Mouse (Mus musculus) left cerebral cortex, adult 18-20 months (tissue): ENCODE measurements around the gene Nkg7. TPM values are rescaled to one million over a fixed set of nuclear protein-coding genes. Genes with fewer than 3 reads are reported as not detected.

Source experiments
- DNase-seq, 2 experiments: peaks; one replicate each; pipeline ENCODE4 v3.0.0; 2021 to 2022; ENCODE audit warnings: low spot score in 2 of 2, mixed read lengths in 1 of 2
- total RNA-seq, 2 experiments: library from RNA; stranded (reverse); gene quantifications; 2 replicates each; pipeline ENCODE4 v1.2.3; 2021

Nkg7 gene
- total RNA-seq, 2 experiments from 2014 or later: not detected

GRCm38 (mm10) chr7:43443917-43444293 lies 7.0 kb downstream of the Nkg7 start, which contains the start of the genes Etfb and Gm45233:
Etfb (plus strand) TSS chr7:43444083.
Gm45233 (plus strand) TSS chr7:43444128.
- peak; percentile 90 to 95 for DNase-seq

- DNase-seq: no peak
Observed at GRCm38 (mm10) chr7:43447801-43448200, 10.9 kb downstream of the Nkg7 start.

- DNase-seq: no peak
Observed at GRCm38 (mm10) chr7:43448246-43448645, 11.4 kb downstream of the Nkg7 start.

- no peak for DNase-seq
Observed at GRCm38 (mm10) chr7:43449811-43450210, 12.9 kb downstream of the Nkg7 start.

GRCm38 (mm10) chr7:43451726-43452125 lies 14.9 kb downstream of the Nkg7 start:
- no peak for DNase-seq

GRCm38 (mm10) chr7:43452609-43453008 lies 15.7 kb downstream of the Nkg7 start:
- no peak for DNase-seq

GRCm38 (mm10) chr7:43453599-43454355 lies 16.9 kb downstream of the Nkg7 start:
- DNase-seq: no peak

- no peak for DNase-seq
Observed at GRCm38 (mm10) chr7:43454371-43454770, 17.5 kb downstream of the Nkg7 start.

- DNase-seq: no peak
Observed at GRCm38 (mm10) chr7:43462851-43463250, 26.0 kb downstream of the Nkg7 start, which contains the start of gene Vsig10l. Vsig10l (plus strand) TSS chr7:43463151.

GRCm38 (mm10) chr7:43463976-43464375 lies 27.1 kb downstream of the Nkg7 start:
- DNase-seq: no peak

GRCm38 (mm10) chr7:43464864-43465343 lies 28.0 kb downstream of the Nkg7 start:
- no peak for DNase-seq

- DNase-seq: peak; percentile 62 to 68
Observed at GRCm38 (mm10) chr7:43465344-43466098, 28.6 kb downstream of the Nkg7 start.

- DNase-seq: peak; percentile 71 to 72
Observed at GRCm38 (mm10) chr7:43466099-43466694, 29.3 kb downstream of the Nkg7 start.

- peak; percentile 25 to 52 for DNase-seq
Observed at GRCm38 (mm10) chr7:43470373-43470772, 33.5 kb downstream of the Nkg7 start.

GRCm38 (mm10) chr7:43475706-43476105 lies 38.8 kb downstream of the Nkg7 start:
- no peak for DNase-seq

GRCm38 (mm10) chr7:43476376-43476775 lies 39.5 kb downstream of the Nkg7 start:
- DNase-seq: no peak

- DNase-seq: peak; percentile 76 to 81
Observed at GRCm38 (mm10) chr7:43481191-43481590, 44.3 kb downstream of the Nkg7 start.

- DNase-seq: no peak
Observed at GRCm38 (mm10) chr7:43482090-43482716, 45.3 kb downstream of the Nkg7 start.

- DNase-seq: no peak
Observed at GRCm38 (mm10) chr7:43483236-43483635, 46.4 kb downstream of the Nkg7 start.
